Mouse (Mus musculus): Measurements from ENCODE around the gene Mbtps2.
A peak's percentile ranks its signal among the peaks of the same experiment; 100 is the strongest.

Mbtps2 gene

GRCm38 (mm10) chrX:157501871-157502270 is 96.6 kb downstream of the Mbtps2 start:
- DNase-seq (ENCODE audit: low read depth, low spot score) = no peak

GRCm38 (mm10) chrX:157500004-157500403 is 98.5 kb downstream of the Mbtps2 start:
- DNase-seq (ENCODE audit: low read depth, low spot score) = no peak

- no peak for DNase-seq (ENCODE audit: low read depth, low spot score)
Measured at GRCm38 (mm10) chrX:157493159-157493558, 105.4 kb downstream of the Mbtps2 start.

GRCm38 (mm10) chrX:157491944-157492726 is 106.4 kb downstream of the Mbtps2 start, which contains the start of gene Sms:
Gene Sms (minus strand): TSS chrX:157492287.
- peak; percentile 8 for DNase-seq (ENCODE audit: low read depth, low spot score)

- DNase-seq (ENCODE audit: low read depth, low spot score) = no peak
Measured at GRCm38 (mm10) chrX:157491145-157491935, 107.2 kb downstream of the Mbtps2 start.

- DNase-seq (ENCODE audit: low read depth, low spot score) = no peak
Measured at GRCm38 (mm10) chrX:157490769-157491144, 107.8 kb downstream of the Mbtps2 start.

- DNase-seq (ENCODE audit: low read depth, low spot score) = no peak
Measured at GRCm38 (mm10) chrX:157489871-157490721, 108.4 kb downstream of the Mbtps2 start.

- no peak for DNase-seq (ENCODE audit: low read depth, low spot score)
Measured at GRCm38 (mm10) chrX:157488831-157489230, 109.7 kb downstream of the Mbtps2 start.

GRCm38 (mm10) chrX:157486765-157487164 is 111.8 kb downstream of the Mbtps2 start:
- DNase-seq (ENCODE audit: low read depth, low spot score) = no peak
